Mouse (Mus musculus): Measurements from ENCODE around the gene A430078G23Rik.

DNA sequence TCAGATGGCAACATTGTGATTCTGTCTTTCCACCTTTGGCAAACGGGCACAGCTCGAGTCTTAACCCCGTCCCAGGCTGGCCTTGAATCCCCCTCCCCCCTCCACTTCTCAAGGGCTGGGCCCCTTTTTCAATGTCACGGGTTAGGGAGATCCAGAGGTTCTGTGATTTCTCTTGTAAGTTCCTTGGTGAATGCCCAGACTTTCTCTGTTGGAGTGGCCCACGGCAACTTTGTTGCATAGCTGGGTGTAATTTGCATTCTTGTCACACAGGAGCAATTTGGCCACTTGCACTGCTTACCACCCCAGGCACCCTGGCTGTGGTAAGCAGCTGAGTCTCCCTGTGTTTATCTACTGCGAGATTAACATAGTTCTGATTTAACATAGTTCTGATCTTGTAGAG lies 41.4 kb downstream of the A430078G23Rik start:
- TF ChIP-seq CTCF (IDR thresholded peaks at IDR 0.05; ENCODE audit: low read depth), result no peak
- no peak for TF ChIP-seq EP300 (IDR thresholded peaks at IDR 0.05; ENCODE audit: low read depth)

Measured in liver, embryonic 14.5 days (tissue).